Mouse (Mus musculus) bone marrow, adult 2 months (tissue): ENCODE data around the gene Mindy4. TPM values are rescaled to one million over a fixed set of nuclear protein-coding genes. Genes with fewer than 3 reads are reported as not detected.
A peak's percentile ranks its signal among the peaks of the same experiment; 100 is the strongest.

Experiments used
- H3K27ac ChIP-seq: fragments of 200-500 bp; 2 replicates; pipeline ENCODE4 v1.5.1; 2012; ENCODE audit warnings: low read depth, mild to moderate bottlenecking, control low read depth, inconsistent platforms, low read length; ENCODE audit not compliant: control insufficient read depth, poor library complexity, insufficient read depth
- H3K4me1 ChIP-seq: fragments of 200-500 bp; 2 replicates; pipeline ENCODE4 v1.6.1; 2011; ENCODE audit warnings: low read length; ENCODE audit not compliant: control insufficient read depth, insufficient read depth
- H3K4me3 ChIP-seq: fragments of 200-500 bp; replicated peaks from 2 replicates; pipeline ENCODE3; 2011; ENCODE audit warnings: mild to moderate bottlenecking, low read depth, low read length, control low read depth; ENCODE audit not compliant: control insufficient read depth
- CTCF ChIP-seq: fragments of 200-500 bp; IDR thresholded peaks from 2 replicates; pipeline ENCODE4 v1.5.1; 2011; ENCODE audit warnings: low read length, control low read depth; ENCODE audit not compliant: control insufficient read depth, insufficient read depth
- POLR2A ChIP-seq: fragments of 200-500 bp; IDR thresholded peaks from 2 replicates; pipeline ENCODE4 v1.6.1; 2011; ENCODE audit warnings: low read depth, mild to moderate bottlenecking, control low read depth, low read length, borderline replicate concordance; ENCODE audit not compliant: control insufficient read depth
- WGBS: fragments of 180-500 bp; shearing (Covaris S2); methylation state at CpG from one replicate; pipeline ENCODE4 v1.1.7; 2018; 5-methylcytosine and 5-hydroxymethylcytosine counted together
- polyA plus RNA-seq: library from polyadenylated mRNA; stranded (reverse); fragments of >200 nt; gene quantifications from 2 replicates; pipeline ENCODE4 v1.2.4, GENCODE M21; 2011; ENCODE audit warnings: low replicate concordance; ENCODE audit not compliant: missing spikeins, insufficient read depth, insufficient read length

Mindy4 gene
- 0.68 and 3.0 TPM in 2 replicates for polyA plus RNA-seq

- no peak; the same call in 1 of the 2 replicates for TF ChIP-seq POLR2A
- TF ChIP-seq CTCF, result no peak
- no peak within 1 kb of the TSS for H3K27ac ChIP-seq
- WGBS, result 6% methylated on average over 33 of the region's 33 CpGs
Observed at GRCm38 (mm10) chr6:55202913-55203910, at the start of gene Mindy4. Gene Mindy4 (plus strand): TSS chr6:55203383.

GRCm38 (mm10) chr6:55159256-55159655 lies 43.9 kb upstream of the Mindy4 start:
- H3K4me1 ChIP-seq, result no peaks in the 10 kb centered on the region
- no peak for TF ChIP-seq POLR2A
- no peak for TF ChIP-seq CTCF
- WGBS, result 61% methylated on average over 1 of the region's 1 CpGs
- H3K27ac ChIP-seq, result no peak overlapping the region
- H3K4me3 ChIP-seq, result no peak overlapping the region

More at GRCm38 (mm10) chr6:55202913-55203910, at the start of gene Mindy4:
- Histone ChIP-seq H3K4me3 (peak within 1 kb of the TSS; percentile 75), H3K4me1 (no peaks in the 10 kb centered on the region)

- WGBS, result 20% methylated on average over 5 of the region's 5 CpGs
- TF ChIP-seq POLR2A, result no peak
- no peak for TF ChIP-seq CTCF
- Histone ChIP-seq H3K27ac (no peak overlapping the region), H3K4me3 (no peak overlapping the region), H3K4me1 (no peaks in the 10 kb centered on the region)
Observed at GRCm38 (mm10) chr6:55161311-55161761, 41.8 kb upstream of the Mindy4 start.

GRCm38 (mm10) chr6:55163046-55163584 lies 40.1 kb upstream of the Mindy4 start:
- H3K27ac ChIP-seq, result no peak overlapping the region
- H3K4me1 ChIP-seq, result no peaks in the 10 kb centered on the region
- H3K4me3 ChIP-seq, result no peak overlapping the region
- no peak for TF ChIP-seq POLR2A
- TF ChIP-seq CTCF, result no peak
- 76% methylated on average over 8 of the region's 8 CpGs for WGBS

- TF ChIP-seq CTCF, result peak; percentile 82
- TF ChIP-seq POLR2A, result no peak
Observed at GRCm38 (mm10) chr6:55166777-55167463, 36.3 kb upstream of the Mindy4 start.

GRCm38 (mm10) chr6:55169818-55170217 lies 33.4 kb upstream of the Mindy4 start:
- no peak overlapping the region for H3K4me3 ChIP-seq
- no peak overlapping the region for H3K27ac ChIP-seq
- TF ChIP-seq CTCF (no peak), POLR2A (no peak)
- WGBS, result 72% methylated on average over 5 of the region's 5 CpGs
- no peaks in the 10 kb centered on the region for H3K4me1 ChIP-seq

More at GRCm38 (mm10) chr6:55166777-55167463, 36.3 kb upstream of the Mindy4 start:
- H3K4me3 ChIP-seq, result no peak overlapping the region
- no peaks in the 10 kb centered on the region for H3K4me1 ChIP-seq
- WGBS, result 33% methylated on average over 7 of the region's 7 CpGs
- H3K27ac ChIP-seq, result no peak overlapping the region

- TF ChIP-seq CTCF (no peak), POLR2A (no peak)
- no peaks in the 10 kb centered on the region for H3K4me1 ChIP-seq
- no peak overlapping the region for H3K4me3 ChIP-seq
- 55% methylated on average over 4 of the region's 4 CpGs for WGBS
- H3K27ac ChIP-seq, result no peak overlapping the region
Observed at GRCm38 (mm10) chr6:55171638-55172037, 31.5 kb upstream of the Mindy4 start.
